Comparison of ENCODE assay signal across 21 mouse cellular contexts in the genomic region with DNA sequence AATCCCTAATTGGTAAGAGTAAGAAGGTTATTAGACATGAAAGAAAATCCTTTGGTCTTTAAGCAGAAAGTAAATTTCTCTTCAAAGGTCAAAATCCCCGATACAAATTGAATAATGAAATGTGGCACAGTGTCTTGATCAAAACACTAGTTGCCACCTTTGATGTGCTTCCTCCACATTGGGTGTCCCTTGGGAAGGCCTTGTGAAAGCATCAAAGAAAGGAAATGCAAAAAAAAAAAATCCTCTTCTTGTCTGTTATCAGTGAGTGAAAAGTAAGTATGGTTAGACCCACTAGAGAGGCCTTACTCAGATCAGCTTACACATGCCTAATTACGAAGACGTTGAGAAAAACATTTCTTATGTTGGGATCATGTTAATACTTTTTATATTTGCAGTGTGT.
"Had no signal": no experiment of that assay in that cellular context is flagged by ENCODE, and none has a peak within 500 bp of the region (broad histone marks: within the 10 kb centered on the region; RNA-seq: fewer than 3 reads in every experiment).

No protein-coding gene starts in this region.

- DNase-seq: kidney, adult 18-20 months; kidney, adult 9 months; kidney, postnatal 14 days; kidney, postnatal 4 days; left cerebral cortex, postnatal 4 days; liver, postnatal 0 days; lung, embryonic 14.5 days; lung, postnatal 10 days; lung, postnatal 4 days; right cerebral cortex, adult 18-20 months; right cerebral cortex, postnatal 14 days; right cerebral cortex, postnatal 4 days; thymus, postnatal 25 days had no signal

- ATAC-seq: intestine, embryonic 16.5 days; liver, postnatal 0 days had no signal

- H3K36me3 ChIP-seq: limb, embryonic 12.5 days; limb, embryonic 15.5 days; neural tube, embryonic 12.5 days; neural tube, embryonic 15.5 days had no signal

- H3K27ac ChIP-seq: limb, embryonic 12.5 days; limb, embryonic 15.5 days; liver, embryonic 14.5 days; neural tube, embryonic 12.5 days; neural tube, embryonic 15.5 days; stomach, postnatal 0 days had no signal

- H3K9ac ChIP-seq: limb, embryonic 12.5 days; limb, embryonic 15.5 days; liver, embryonic 14.5 days; liver, postnatal 0 days; lung, embryonic 14.5 days; neural tube, embryonic 12.5 days; neural tube, embryonic 15.5 days had no signal

- H3K4me2 ChIP-seq: limb, embryonic 12.5 days; limb, embryonic 15.5 days; liver, embryonic 11.5 days; lung, embryonic 14.5 days; neural tube, embryonic 12.5 days; neural tube, embryonic 15.5 days had no signal

- H3K27me3 ChIP-seq: limb, embryonic 12.5 days; limb, embryonic 15.5 days; neural tube, embryonic 12.5 days; neural tube, embryonic 15.5 days had no signal

- H3K4me1 ChIP-seq: limb, embryonic 12.5 days; limb, embryonic 15.5 days; neural tube, embryonic 12.5 days; neural tube, embryonic 15.5 days had no signal

- H3K9me3 ChIP-seq: limb, embryonic 12.5 days; limb, embryonic 15.5 days; neural tube, embryonic 12.5 days; neural tube, embryonic 15.5 days had no signal

- H3K4me3 ChIP-seq: limb, embryonic 12.5 days; limb, embryonic 15.5 days; neural tube, embryonic 12.5 days; neural tube, embryonic 15.5 days had no signal
